Mouse (Mus musculus) bone marrow macrophage, adult 2 months (primary cell): Measurements from ENCODE around the gene Lpin3.

Source experiments
- CTCF ChIP-seq: IDR thresholded peaks from 2 replicates; pipeline ENCODE4 v1.5.1; 2012; ENCODE audit warnings: low read depth, mild to moderate bottlenecking, low read length, moderate library complexity
- POLR2A ChIP-seq: IDR thresholded peaks from 2 replicates; pipeline ENCODE4 v1.6.1; 2012; ENCODE audit warnings: mild to moderate bottlenecking, low read depth, low read length, borderline replicate concordance

DNA sequence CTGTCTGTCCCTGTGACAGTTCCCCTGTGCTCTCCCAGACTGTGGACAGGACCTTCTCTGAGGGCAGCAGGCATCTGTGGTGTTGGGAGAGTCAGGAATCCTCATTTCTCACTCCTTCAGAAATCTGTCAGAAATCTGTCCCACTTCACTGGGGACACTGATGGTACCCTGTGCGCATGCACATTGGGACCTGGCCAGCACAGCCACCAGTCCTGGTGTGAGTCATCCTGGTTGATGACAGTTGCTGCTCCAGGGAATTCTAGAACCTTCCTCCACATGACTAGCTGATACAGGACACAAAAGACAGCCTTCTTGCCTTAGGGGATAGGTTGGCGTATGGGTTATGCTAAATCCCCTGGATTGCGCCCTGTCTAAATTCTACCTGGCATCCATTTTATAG is 36.8 kb downstream of the Lpin3 start:
- TF ChIP-seq POLR2A: no peak
- no peak for TF ChIP-seq CTCF
